Mouse (Mus musculus) cortical plate, adult 2 months (tissue): ENCODE measurements around the gene Pik3cb.

Source experiments
- CTCF ChIP-seq: fragments of 200-500 bp; IDR thresholded peaks from 2 replicates; pipeline ENCODE4 v1.5.1; 2011; ENCODE audit warnings: mild to moderate bottlenecking, control low read depth, low read length; ENCODE audit not compliant: insufficient read depth; ENCODE audit errors: extremely low read depth
- POLR2A ChIP-seq: fragments of 200-500 bp; IDR thresholded peaks from 2 replicates; pipeline ENCODE4 v1.6.1; 2011; ENCODE audit warnings: mild to moderate bottlenecking, low read length, control low read depth; ENCODE audit not compliant: insufficient read depth; ENCODE audit errors: extremely low read depth

GRCm38 (mm10) chr9:99064216-99064615 is 76.2 kb downstream of the Pik3cb start:
- TF ChIP-seq CTCF = 0 out of 2 replicates have a peak, but pooled peaks have one; percentile 5
- TF ChIP-seq POLR2A = no peak
